Mouse (Mus musculus): ENCODE data around the gene Gm28308.

Gene Gm28308

GRCm38 (mm10) chr6:52203371-52204049 lies 9.6 kb downstream of the Gm28308 start:
- no peak for DNase-seq

GRCm38 (mm10) chr6:52203121-52203370 lies 10.1 kb downstream of the Gm28308 start:
- DNase-seq: no peak

GRCm38 (mm10) chr6:52202362-52203120 lies 10.6 kb downstream of the Gm28308 start:
- no peak for DNase-seq

GRCm38 (mm10) chr6:52201269-52201668 lies 11.9 kb downstream of the Gm28308 start:
- DNase-seq: no peak

- DNase-seq: no peak
Measured at GRCm38 (mm10) chr6:52200751-52201250, 12.3 kb downstream of the Gm28308 start.

GRCm38 (mm10) chr6:52200073-52200750 lies 12.9 kb downstream of the Gm28308 start:
- no peak for DNase-seq

- DNase-seq: no peak
Measured at GRCm38 (mm10) chr6:52197271-52197670, 15.9 kb downstream of the Gm28308 start.

GRCm38 (mm10) chr6:52196811-52197210 lies 16.3 kb downstream of the Gm28308 start:
- no peak for DNase-seq

- no peak for DNase-seq
Measured at GRCm38 (mm10) chr6:52194690-52195089, 18.4 kb downstream of the Gm28308 start.

GRCm38 (mm10) chr6:52191860-52192550 lies 21.1 kb downstream of the Gm28308 start:
- no peak for DNase-seq

GRCm38 (mm10) chr6:52190906-52191810 lies 22.0 kb downstream of the Gm28308 start, which contains the start of gene Hoxa4:
Hoxa4 (minus strand) TSS chr6:52191753.
- no peak for DNase-seq

- no peak for DNase-seq
Measured at GRCm38 (mm10) chr6:52190410-52190809, 22.7 kb downstream of the Gm28308 start.

GRCm38 (mm10) chr6:52189909-52190308 lies 23.2 kb downstream of the Gm28308 start:
- no peak for DNase-seq

GRCm38 (mm10) chr6:52189172-52189591 lies 24.0 kb downstream of the Gm28308 start:
- no peak for DNase-seq

GRCm38 (mm10) chr6:52186500-52186899 lies 26.6 kb downstream of the Gm28308 start:
- no peak for DNase-seq

- DNase-seq: no peak
Measured at GRCm38 (mm10) chr6:52185834-52186233, 27.3 kb downstream of the Gm28308 start.

- DNase-seq: no peak
Measured at GRCm38 (mm10) chr6:52185222-52185621, 27.9 kb downstream of the Gm28308 start.

GRCm38 (mm10) chr6:52184668-52185067 lies 28.5 kb downstream of the Gm28308 start:
- no peak for DNase-seq

GRCm38 (mm10) chr6:52183311-52184080 lies 29.6 kb downstream of the Gm28308 start:
- no peak for DNase-seq

GRCm38 (mm10) chr6:52182793-52183192 lies 30.3 kb downstream of the Gm28308 start:
- DNase-seq: no peak

- DNase-seq: no peak
Measured at GRCm38 (mm10) chr6:52182030-52182429, 31.1 kb downstream of the Gm28308 start.
